Mouse (Mus musculus): ENCODE results near the gene Plxna4.

The Plxna4 gene

DNA sequence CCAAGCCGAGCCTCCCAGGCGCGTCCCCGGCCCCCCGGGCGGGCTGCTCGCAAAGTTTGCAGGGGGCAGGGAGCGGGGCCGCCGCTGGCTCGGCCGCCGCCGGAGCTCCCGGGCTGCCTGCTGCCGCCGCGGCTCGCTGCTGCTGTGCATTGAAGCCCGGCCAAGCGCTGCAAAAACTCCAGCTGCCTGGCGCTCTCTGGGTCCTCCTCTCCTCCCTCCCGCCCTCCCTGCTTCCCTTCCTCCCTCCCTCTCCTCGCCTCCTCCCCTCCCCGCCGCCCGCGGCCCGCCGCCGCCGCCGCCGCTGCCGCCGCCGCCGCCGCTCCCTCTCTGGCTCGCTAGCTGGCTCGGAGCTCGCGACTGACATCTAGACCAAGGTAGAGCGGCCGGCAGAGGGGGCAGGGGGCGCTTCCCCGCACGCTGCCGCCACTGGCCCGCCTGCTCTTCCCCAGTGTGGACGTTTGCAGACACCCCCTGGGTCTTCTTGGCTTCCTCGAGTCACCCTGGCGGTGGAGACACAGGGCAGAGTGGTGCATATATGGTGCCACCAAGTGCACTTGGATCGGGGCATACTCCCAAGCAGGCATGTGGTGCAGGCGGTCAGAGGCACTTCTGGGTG lies at the start of gene Plxna4:
TSS of gene Plxna4 (minus strand) at position 137 of the 616 bp plus-strand sequence.
- no peak for DNase-seq (ENCODE audit: low spot score in 2 of 2)

DNA sequence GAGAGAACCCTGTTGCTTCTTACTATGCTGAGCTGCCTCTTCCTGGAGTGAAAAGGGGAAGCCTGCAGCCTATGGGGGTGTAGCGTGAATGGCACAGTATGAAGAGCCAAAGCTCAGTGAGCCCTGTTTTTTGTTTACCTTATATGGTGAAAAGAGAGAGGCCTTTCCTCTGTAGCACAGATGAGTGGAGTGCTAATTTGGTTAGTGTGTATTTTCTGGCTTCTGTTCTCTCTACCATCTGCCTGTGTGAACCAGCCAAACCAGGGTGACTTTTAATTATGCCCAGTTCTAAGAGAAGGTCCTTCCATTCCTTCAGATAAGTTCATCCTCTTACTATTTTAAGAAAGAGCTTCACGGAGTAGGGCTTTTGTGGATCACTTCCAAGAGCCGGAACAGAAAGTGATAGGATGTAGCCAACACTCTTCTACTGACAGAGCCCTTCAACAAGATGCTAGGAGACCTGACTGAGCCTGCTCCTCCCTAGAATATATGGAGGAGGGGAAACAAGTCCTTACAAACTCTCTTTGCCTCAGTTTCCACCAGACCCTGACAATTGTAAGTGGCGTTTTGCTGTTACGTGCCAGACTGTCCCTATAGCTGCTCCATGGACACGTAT lies 49.7 kb upstream of the Plxna4 start:
- no peak for DNase-seq (ENCODE audit: low spot score in 2 of 2)

DNA sequence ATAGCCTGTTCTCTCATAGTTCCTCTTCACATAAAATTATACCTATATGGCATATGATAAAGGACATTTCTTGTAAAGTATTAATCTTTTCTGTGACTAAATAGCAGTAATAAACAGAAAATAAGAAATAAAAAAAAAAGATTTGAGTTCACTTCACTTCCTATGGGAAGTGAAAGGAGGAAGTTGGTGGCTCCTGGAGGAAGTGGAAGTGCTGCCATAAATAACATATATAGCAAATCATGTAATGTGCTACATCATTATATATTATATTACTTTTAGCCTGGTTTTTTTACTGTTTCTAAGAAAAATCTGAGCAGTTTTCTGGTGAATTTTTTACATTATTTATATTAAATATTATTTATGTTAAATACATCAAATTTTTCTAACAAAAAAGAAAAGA lies 22.7 kb upstream of the Plxna4 start:
- DNase-seq (ENCODE audit: low spot score in 2 of 2), result no peak

DNA sequence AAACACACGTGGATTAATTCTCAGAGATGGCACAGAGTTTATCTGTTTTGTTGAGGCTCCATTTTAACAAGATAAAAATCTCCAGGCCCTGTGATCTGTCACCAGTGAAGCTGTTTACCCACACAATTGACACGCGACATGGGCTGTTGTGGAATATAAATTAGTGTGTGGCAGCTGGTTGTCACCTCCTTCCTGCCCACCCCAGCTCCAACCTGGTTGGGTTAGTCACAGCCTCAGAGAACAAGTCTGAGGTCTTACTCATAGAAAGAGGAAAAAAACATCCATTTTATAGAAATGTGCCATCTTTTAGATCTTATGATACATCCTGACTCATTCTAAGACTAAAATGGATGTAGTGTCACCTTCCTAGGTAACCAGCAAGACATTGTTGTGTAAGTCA lies 18.8 kb upstream of the Plxna4 start:
- DNase-seq (ENCODE audit: low spot score in 2 of 2), result no peak

DNA sequence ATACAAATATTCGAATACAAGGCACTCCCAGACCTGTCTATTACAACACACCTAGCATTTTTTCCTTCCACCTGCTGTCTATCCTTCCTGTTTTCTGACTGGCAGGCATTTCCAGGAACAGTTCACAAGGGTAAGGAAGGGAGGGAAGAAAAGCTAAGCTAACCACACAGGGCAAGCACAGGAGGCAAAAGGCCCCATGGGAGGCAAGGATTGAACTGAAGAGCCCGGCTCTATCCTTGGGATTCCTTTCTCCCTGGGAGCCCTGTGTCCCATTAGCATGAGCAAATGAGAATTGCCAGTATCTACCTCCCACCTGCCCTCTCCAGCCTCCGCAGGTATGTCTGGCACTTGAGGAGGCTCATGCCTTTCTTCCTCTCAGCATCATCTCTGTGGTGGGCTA lies 17.6 kb upstream of the Plxna4 start:
- DNase-seq (ENCODE audit: low spot score in 2 of 2), result no peak

DNA sequence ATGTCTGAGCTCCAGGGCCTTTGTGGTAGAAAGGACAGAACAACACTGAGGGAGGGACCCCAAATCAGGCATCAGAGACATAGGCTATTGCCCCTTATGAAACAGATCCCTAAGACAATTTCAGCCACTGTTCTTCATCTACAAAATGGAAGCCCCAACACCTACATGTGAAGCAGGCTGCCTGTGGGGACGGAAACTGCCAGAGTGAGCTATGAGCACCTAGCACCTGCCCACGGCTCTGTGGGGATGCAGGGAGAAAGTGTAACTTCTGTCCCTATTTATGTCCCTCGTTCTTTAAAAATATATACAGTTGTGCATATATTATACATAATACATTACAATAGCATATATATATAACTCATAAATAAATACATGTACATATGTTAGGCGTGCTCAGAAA lies 16.9 kb upstream of the Plxna4 start:
- DNase-seq (ENCODE audit: low spot score in 2 of 2), result no peak

DNA sequence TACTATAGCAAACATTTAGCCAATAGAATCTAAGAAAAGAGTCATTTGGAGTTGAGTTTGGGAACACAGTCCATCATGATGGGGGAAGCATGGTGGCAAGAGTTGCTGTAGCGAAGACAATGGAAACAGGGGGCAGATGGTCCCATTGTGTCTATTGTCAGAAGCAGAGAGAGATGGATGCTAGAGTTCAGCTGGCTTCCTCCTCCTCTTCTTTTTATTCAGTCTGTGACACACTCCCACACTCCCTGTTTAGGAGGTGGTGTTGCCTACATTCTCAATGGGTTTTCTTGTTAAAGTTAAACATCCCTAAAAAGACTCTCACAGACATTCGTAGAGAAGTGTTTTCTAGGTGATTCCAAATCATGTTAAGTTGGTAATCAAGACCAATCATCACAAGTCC lies 14.1 kb upstream of the Plxna4 start:
- no peak for DNase-seq (ENCODE audit: low spot score in 2 of 2)

DNA sequence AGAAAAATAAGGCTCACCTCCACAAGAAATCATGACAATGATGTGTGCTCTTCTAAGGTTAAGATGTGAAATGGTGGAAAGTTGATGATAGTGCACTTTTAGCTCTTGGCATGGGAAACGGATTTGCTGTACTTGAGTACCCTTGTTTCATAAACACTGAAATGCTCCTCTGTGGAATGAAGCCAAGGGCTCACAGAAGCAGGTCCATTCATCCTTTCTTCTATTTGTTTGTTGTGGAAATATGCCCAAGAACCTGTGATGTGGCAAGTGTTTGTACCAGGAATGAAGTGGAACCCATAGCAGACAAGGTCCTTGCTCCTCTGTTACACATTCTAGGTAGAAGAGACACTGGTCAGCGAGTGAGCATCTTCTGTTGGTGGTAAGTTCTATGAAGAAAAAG lies 13.3 kb upstream of the Plxna4 start:
- no peak for DNase-seq (ENCODE audit: low spot score in 2 of 2)

DNA sequence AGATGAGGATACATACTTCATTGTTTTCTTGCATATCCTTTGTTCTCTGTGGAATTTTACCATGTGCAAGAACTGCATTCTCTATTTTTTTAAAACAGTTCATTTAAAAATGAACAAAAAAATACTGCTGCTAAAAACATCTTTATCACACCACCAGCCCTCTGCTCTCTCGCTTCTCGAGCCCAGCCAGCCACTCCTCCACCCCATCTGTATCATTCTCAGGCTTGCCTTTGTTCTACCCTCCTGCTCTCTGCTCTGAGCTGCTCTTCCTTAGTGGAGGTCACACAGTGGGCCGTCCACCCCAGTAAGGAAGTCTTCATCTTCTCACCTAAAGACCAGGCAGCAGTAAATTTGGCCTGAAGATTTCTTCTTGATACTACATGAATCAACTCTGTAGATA lies 7.6 kb upstream of the Plxna4 start:
- no peak for DNase-seq (ENCODE audit: low spot score in 2 of 2)

DNA sequence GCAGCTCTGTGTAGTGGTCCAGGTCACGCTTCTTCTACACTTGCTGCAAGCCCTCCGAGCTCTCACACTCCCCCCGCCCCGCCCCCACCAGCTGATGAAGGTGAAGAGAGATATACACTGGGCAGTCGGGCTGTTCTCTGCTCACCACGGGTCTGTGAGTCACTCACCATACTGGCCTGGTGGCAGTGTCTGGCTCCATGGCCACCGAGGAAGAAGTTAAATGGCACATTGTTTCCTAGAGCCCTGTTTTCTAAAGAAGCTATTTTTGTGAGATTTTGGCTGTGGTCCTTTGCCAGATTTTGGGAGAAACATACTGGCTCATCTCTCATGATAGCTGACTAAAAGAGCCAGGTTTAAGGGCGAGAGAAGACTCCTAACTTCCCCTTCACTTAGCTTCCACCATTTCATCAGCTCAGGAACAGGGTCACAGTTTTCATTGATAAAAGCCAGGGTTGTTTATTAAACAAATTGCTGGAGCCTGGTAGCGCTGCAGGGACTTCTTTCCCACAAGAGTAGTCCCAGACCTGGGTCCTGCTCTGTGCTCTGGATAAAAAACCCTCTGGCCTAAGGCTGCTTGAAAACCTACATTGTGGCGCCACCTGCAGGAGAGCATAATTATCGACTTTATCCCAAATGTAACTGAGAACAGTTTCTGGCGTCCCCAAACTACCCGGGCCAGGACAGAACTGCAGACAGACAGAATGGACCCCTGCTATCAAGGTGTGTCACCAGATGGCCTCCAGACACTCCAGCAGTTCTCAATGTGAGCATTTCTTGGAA lies 3.2 kb upstream of the Plxna4 start:
- DNase-seq (ENCODE audit: low spot score in 2 of 2), result peak in 1 of 2 experiments; percentile 11

DNA sequence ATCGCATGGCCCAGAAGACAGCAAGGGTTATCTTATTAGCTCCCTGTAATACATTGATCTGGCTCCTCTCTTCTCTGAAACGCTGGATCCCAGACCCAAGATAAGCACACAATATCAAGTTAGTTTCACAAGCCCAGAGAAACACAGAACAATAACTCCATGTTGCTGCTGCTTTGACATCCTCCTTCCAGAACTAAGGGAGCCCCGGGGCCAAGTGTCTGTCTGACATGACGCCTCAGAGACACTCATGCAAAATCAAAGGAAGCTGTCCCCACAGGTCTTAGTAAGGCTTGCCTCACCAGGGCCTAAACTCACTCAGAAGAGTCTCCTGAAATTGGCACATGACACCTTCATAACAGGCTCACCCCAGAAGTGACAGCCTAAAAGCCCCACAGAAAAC lies 1.6 kb upstream of the Plxna4 start:
- DNase-seq (ENCODE audit: low spot score in 2 of 2), result no peak

DNA sequence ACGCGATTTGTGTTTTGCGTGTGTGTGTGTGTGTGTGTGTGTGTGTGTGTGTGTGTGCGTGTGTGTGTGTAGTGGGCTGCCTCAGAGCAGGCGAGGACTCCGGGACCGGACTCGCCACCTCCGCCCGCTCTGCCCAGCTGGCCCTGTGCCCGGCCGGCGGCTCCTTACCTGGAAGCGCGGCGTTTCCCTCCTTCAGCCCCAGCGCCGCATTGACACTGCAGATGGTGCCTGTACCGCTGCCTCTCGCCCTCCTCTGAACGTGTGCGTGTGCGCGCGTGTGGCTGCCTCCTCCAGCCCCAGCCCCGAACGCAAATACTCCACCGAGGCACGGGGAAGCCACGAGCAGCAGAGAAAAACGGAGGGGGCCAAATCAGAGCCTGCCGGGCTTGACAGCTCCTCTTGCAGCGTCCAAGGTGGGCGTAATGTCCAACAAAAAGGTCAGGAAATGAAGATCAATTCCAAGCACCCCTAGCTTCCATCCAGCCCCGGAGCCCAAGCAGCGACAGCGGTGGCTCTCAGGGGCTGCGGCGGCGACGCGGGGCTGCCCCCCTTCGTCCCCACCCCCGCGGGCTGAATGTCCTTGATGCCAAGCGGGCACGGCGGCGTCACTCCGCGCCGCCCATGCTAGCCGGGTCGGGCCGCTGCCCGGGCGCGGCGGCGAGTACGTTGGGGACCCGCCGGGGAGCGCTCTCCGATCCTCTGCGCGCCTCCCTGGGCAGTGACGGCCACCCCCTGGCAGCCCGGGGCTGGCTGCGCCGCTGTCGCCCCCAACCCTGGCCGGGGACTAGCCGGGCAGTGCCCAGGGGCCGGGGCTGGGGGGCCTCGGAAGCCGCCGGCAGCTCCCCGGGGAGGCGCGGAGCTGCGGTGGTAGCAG lies 619 bp downstream of the Plxna4 start:
- no peak for DNase-seq (ENCODE audit: low spot score in 2 of 2)

DNA sequence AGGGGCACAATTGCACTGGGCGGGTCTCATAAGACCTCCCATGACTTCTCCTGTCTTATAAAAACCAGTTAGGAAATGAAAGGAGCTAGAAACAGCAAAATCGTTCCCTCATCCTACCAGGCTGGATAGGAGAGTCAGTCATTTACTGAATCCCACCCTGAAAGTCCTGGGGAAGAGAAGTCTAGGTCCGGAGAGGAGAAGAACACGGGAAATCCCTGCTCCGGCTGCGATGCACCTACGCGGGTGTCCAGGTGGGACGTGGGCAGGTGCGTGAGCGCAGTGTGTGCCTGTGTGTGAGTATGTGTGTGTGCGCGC lies 1.2 kb downstream of the Plxna4 start:
- DNase-seq (ENCODE audit: low spot score in 2 of 2), result no peak

DNA sequence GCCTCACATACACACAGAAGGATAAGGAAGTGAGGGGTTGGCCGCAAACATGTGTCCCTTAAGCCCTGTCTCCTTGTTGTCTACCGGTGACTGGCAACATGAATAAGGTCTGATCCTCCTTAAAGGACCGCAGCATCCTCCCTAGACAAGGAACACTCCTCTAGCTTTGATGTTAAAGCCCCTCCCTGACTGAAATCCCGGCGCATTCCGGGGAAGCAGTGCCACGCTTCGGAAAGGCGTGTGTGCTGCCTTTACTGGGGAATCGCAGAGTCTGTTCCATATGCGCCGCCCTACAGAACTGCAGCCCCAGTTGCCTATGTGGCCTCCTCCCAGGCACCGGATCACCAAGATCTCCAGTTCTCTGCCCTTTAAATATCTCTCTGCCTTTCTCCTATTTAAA lies 1.6 kb downstream of the Plxna4 start:
- no peak for DNase-seq (ENCODE audit: low spot score in 2 of 2)

DNA sequence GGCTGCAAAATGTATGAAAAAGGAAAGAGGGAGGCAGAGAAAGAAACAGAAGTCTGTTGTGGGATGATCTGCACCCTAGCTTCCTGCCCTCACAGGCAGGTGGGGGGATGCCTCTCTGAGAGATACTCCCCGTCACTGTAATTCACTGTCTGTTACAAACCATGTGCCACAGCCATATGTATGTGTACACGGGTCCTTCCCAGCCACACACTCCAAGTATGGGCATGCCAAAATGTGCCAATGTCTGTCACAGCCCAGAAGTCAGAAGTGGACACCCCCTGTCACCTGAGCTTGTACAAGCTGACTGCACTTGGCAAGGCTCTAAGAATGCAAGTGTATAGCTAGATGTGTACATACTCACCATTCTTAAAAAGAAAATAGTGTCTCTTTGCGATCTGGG lies 2.8 kb downstream of the Plxna4 start:
- no peak for DNase-seq (ENCODE audit: low spot score in 2 of 2)

DNA sequence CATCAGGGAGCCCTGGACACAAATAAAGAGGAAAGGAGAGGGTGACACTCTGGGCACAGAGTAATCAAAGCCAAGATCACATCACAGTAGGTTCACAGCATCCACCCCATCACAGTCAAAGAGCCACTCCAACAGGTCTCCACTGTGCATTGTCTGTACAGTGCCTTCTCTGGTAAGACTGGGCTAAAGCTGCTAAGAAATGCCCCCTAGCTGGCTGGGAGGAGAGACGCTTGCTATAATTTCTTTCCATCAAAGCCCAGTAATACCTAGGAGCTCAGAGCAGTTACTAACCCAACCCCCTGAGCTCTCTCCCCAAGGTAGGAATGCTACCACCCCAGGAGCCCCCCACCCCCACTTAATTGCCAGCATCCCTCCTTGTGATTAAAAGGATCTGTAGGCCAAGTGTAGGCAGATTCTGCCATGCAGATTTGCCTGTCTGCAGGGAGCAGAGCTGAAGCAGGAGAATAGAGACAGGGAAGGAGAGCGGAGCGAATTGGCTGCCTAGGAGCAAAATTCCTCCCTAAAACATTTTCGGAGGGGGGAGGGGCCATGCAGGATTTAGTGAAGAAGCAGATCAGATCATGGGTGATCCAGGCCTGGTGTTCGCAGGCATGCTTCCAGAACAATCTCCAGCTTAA lies 3.6 kb downstream of the Plxna4 start:
- no peak for DNase-seq (ENCODE audit: low spot score in 2 of 2)

DNA sequence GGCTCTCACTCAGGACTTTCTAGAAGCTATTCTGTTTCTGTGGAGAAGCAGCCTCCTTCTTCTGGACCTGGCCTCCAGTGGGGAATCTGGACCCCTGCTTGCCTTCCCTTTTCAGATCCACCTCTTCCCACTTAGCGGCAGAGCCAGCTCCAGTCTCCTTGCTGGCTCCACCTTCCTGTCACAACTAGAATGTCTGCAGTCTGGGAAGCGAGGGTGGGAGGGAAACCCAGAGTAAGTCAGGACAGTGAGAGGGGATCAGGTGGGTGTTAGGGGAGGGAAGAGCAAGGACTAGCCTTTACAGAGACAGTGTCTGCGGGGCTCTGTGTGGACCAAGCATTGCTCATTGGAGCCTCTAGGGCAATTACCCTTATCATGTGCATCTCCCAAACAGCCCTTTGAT lies 4.4 kb downstream of the Plxna4 start:
- DNase-seq (ENCODE audit: low spot score in 2 of 2), result no peak

DNA sequence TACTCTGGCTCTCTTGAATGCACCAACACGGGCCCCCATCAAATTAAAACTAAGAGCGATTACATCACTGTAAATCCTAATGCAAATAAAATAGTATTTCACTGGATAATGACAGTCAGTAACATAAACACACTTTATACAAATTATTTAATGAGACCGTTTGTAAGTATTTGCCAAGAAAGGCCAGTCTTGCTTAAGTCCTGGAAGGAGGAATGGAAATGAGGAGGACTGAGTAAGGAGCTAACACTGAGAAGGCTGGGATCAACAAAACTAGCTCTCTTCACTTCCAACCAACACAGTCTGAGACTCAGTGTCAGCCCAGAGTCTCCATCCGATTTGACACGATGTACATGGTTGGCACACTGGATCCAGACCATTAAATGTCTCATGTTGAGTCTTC lies 16.5 kb downstream of the Plxna4 start:
- DNase-seq (ENCODE audit: low spot score in 2 of 2), result no peak

DNA sequence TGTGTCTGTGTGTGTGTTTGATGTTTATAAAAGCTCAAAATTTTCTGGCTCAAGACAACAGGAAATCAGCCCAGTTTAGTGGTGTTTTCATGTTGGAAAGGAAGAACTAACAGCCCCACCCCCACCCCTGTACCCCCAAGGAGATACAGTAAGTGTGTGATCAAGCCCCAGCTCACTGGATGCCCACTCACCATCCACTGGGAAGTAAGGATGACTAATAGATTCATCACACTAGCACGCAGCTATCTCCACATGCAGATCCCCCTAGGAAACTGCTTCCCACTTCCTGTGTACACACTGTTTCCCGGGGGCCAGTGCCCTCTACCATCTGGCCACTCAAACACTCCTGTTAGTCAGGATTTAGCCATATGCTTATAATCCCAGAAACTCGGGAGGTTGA lies 17.5 kb downstream of the Plxna4 start:
- no peak for DNase-seq (ENCODE audit: low spot score in 2 of 2)

DNA sequence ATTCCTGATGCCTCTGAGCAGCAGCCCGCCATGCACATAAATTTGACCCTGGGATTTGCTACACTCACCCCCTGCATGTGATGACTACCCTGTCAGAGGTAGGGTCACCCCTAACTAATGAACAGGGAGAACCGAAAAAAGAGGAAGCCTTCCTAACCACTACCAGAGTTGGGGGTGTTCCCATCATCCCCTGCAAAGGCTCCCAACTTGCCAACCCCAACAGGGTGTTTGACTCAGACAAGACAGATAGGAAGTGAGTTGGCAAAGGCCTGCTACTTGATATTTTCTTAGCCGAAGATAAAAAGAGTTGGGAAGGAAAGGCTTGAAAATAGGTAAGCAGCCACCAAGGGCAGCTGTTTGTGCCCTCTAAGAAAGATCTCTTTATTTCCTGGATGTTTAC lies 18.1 kb downstream of the Plxna4 start:
- no peak for DNase-seq (ENCODE audit: low spot score in 2 of 2)

DNA sequence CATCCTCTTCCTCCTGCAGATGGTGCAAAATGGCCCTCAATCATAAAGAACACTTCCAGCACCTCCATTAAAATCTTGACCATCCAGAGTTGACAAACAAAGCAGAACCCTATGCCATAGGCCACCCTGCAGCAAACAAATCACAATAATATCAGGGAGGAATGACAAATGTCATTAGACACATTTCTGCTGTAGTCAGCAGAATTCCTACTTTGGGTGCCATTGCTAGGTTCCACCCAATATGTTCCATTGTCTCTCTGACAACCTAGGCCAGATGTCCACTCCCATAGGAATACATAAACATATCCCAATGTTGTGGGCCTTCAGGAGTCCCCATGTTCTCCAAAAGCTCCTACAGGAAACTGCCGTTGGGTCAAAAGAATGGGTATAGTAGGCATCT lies 41.1 kb downstream of the Plxna4 start:
- DNase-seq (ENCODE audit: low spot score in 2 of 2), result no peak

DNA sequence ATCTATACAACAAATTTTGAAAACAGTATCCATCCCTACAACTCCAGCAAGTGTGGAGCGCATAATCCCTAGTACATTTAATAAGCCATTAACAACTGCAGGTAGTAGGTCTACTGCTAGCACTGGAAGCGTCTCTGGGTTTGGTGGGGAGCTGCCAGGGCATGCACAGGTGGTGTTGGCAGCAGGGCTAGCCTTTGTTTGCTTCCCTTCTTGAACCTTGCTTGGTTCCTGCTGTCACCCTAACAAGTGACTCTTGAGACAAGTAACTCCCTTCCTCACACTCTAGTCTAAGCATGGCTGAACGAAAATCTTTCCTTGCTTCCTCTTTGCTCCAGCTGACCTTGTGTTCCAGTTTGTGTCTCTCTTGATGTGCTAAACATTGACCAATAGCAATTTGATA lies 44.0 kb downstream of the Plxna4 start:
- no peak for DNase-seq (ENCODE audit: low spot score in 2 of 2)

Measured in spleen, postnatal 14 days (tissue).